Mouse (Mus musculus): ENCODE measurements at regions not wholly inside any gene's neighbourhood (a gene's known extent, or its start where the extent isn't known, plus 50 kb on each side); places are given as distances from the start of the nearest gene placed in this dataset.

- TF ChIP-seq CTCF (conservative IDR thresholded peaks at IDR 0.05 in 1 of 2, IDR thresholded peaks at IDR 0.05 in 1 of 2; ENCODE audit: low read depth in 2 of 2, low read length in 2 of 2) (no peak), ZC3H11A (IDR thresholded peaks at IDR 0.05; ENCODE audit: low read depth, low read length) (no peak), ZNF384 (IDR thresholded peaks at IDR 0.05; ENCODE audit: low read depth, low read length) (no peak), POLR2A (IDR thresholded peaks at IDR 0.05; ENCODE audit: low read depth, low read length) (no peak), MXI1 (IDR thresholded peaks at IDR 0.05; ENCODE audit: low read depth, low read length) (no peak), KAT2A (IDR thresholded peaks at IDR 0.05; ENCODE audit: insufficient replicate concordance, low read length) (no peak), NRF1 (IDR thresholded peaks at IDR 0.05; ENCODE audit: low read depth, low read length) (no peak), E2F4 (IDR thresholded peaks at IDR 0.05; ENCODE audit: insufficient replicate concordance, low read depth, low read length) (no peak)
Measured at GRCm38 (mm10) chr1:128878291-128878690, 286.2 kb upstream of the Cxcr4 start.

All from CH12.LX (cell line).